Mouse (Mus musculus) cerebellum, postnatal 25 days (tissue): ENCODE results near the gene Dynlt1f.
A peak's percentile ranks its signal among the peaks of the same experiment; 100 is the strongest.
"Not testable (repeated sequence)": the region's sequence is repeated elsewhere in the genome, so short reads cannot be mapped to it uniquely, and the experiment has no call there.

Experiments used
- DNase-seq, 2 experiments: peaks; one replicate each; pipeline ENCODE4 v3.0.0; 2021; ENCODE audit warnings: mixed read lengths in 2 of 2

Gene Dynlt1f

GRCm38 (mm10) chr17:6655567-6656281 is at the start of gene Dynlt1f:
Gene Dynlt1f, minus strand, starts transcription at chr17:6655900.
- peak; percentile 71 to 77 for DNase-seq

GRCm38 (mm10) chr17:6703381-6704270 is 47.9 kb upstream of the Dynlt1f start:
- not testable (repeated sequence) for DNase-seq

- not testable (repeated sequence) for DNase-seq
Observed at GRCm38 (mm10) chr17:6702625-6703221, 47.0 kb upstream of the Dynlt1f start.

- not testable (repeated sequence) for DNase-seq
Observed at GRCm38 (mm10) chr17:6700077-6700476, 44.4 kb upstream of the Dynlt1f start.

GRCm38 (mm10) chr17:6699502-6699901 is 43.8 kb upstream of the Dynlt1f start:
- DNase-seq, result not testable (repeated sequence)

- DNase-seq, result peak; percentile 64 to 65
Observed at GRCm38 (mm10) chr17:6697224-6697775, 41.6 kb upstream of the Dynlt1f start.

GRCm38 (mm10) chr17:6696521-6696920 is 40.8 kb upstream of the Dynlt1f start:
- DNase-seq, result not testable (repeated sequence)

- DNase-seq, result not testable (repeated sequence)
Observed at GRCm38 (mm10) chr17:6695712-6696111, 40.0 kb upstream of the Dynlt1f start.

- DNase-seq, result peak; percentile 92 to 94
Observed at GRCm38 (mm10) chr17:6691596-6691995, 35.9 kb upstream of the Dynlt1f start.

GRCm38 (mm10) chr17:6689344-6689743 is 33.6 kb upstream of the Dynlt1f start:
- DNase-seq, result not testable (repeated sequence)

GRCm38 (mm10) chr17:6686299-6686971 is 30.7 kb upstream of the Dynlt1f start:
- not testable (repeated sequence) for DNase-seq

GRCm38 (mm10) chr17:6685288-6685818 is 29.7 kb upstream of the Dynlt1f start:
- DNase-seq, result not testable (repeated sequence)

GRCm38 (mm10) chr17:6684464-6685287 is 29.0 kb upstream of the Dynlt1f start:
- DNase-seq, result not testable (repeated sequence)

- DNase-seq, result not testable (repeated sequence)
Observed at GRCm38 (mm10) chr17:6683702-6684101, 28.0 kb upstream of the Dynlt1f start.

- DNase-seq, result not testable (repeated sequence)
Observed at GRCm38 (mm10) chr17:6681721-6682120, 26.0 kb upstream of the Dynlt1f start.

GRCm38 (mm10) chr17:6678063-6678462 is 22.4 kb upstream of the Dynlt1f start:
- not testable (repeated sequence) for DNase-seq

GRCm38 (mm10) chr17:6674297-6674696 is 18.6 kb upstream of the Dynlt1f start:
- not testable (repeated sequence) for DNase-seq

- not testable (repeated sequence) for DNase-seq
Observed at GRCm38 (mm10) chr17:6668522-6668921, 12.8 kb upstream of the Dynlt1f start.

- DNase-seq, result not testable (repeated sequence)
Observed at GRCm38 (mm10) chr17:6665389-6665788, 9.7 kb upstream of the Dynlt1f start.

GRCm38 (mm10) chr17:6662840-6663239 is 7.1 kb upstream of the Dynlt1f start:
- not testable (repeated sequence) for DNase-seq
